14 mouse cellular contexts compared by ENCODE assay signal in genomic region chr12:68584786-68585523, GRCm38 (mm10).
DNase-seq lines count a peak whose midpoint lies in the region; ATAC-seq and TF ChIP-seq lines count a peak whose summit lies in the region.
"Had no signal": no experiment of that assay in that cellular context is flagged by ENCODE, and none has a peak within 500 bp of the region (broad histone marks: within the 10 kb centered on the region; RNA-seq: fewer than 3 reads in every experiment).

No protein-coding gene starts in this region.

- intact Hi-C loops in heart, postnatal 14 days (cut with DNase I) = loop anchor here (10.0 kb wide), 1 partner anchor 120 kb away; no protein-coding TSS in a partner anchor

- ATAC-seq in hindbrain, embryonic 15.5 days (ENCODE audit: low FRiP score, low read depth) = peak; percentile 38; the same call in 1 of the 2 replicates
- ATAC-seq: inflammation-experienced regulatory T-cells, adult 6 months had no signal

- no peak for DNase-seq in hindbrain, embryonic 10.5 days (ENCODE audit: low spot score)
- peak; percentile 39 for DNase-seq in adrenal gland, postnatal 10 days
- DNase-seq in brain, embryonic 14.5 days (ENCODE audit: low read depth) = peak; percentile 88
- DNase-seq in heart, postnatal 14 days = peak; percentile 2 to 19
- no peak for DNase-seq in yolk sac, embryonic 10.5 days (ENCODE audit: low spot score)
- DNase-seq in MN1 (ENCODE audit: low spot score) = no peak
- DNase-seq: gastrocnemius, postnatal 10 days; spleen, adult 18-20 months had no signal

- no peaks in the 10 kb centered on the region for H3K9me3 ChIP-seq in hindbrain, embryonic 15.5 days
- no peaks in the 10 kb centered on the region for H3K9me3 ChIP-seq in hindbrain, embryonic 10.5 days
- H3K9me3 ChIP-seq: lung, embryonic 15.5 days had no signal

- H3K9ac ChIP-seq in hindbrain, embryonic 15.5 days = no peak overlapping the region
- H3K9ac ChIP-seq: lung, embryonic 15.5 days had no signal

- no peaks in the 10 kb centered on the region for H3K4me1 ChIP-seq in hindbrain, embryonic 15.5 days (replicated peaks)
- no peaks in the 10 kb centered on the region; the same call in 1 of the 2 replicates for H3K4me1 ChIP-seq in hindbrain, embryonic 10.5 days (replicated peaks)
- H3K4me1 ChIP-seq: lung, embryonic 15.5 days had no signal

- no peak for TF ChIP-seq CTCF in brain, embryonic 14.5 days (IDR thresholded peaks at IDR 0.05; ENCODE audit: borderline replicate concordance, extremely low read depth, insufficient read depth, insufficient read length)

- no peaks in the 10 kb centered on the region for H3K36me3 ChIP-seq in hindbrain, embryonic 15.5 days
- no peaks in the 10 kb centered on the region for H3K36me3 ChIP-seq in hindbrain, embryonic 10.5 days
- H3K36me3 ChIP-seq: lung, embryonic 15.5 days had no signal

- H3K4me2 ChIP-seq in hindbrain, embryonic 15.5 days = no peak overlapping the region
- H3K4me2 ChIP-seq: lung, embryonic 15.5 days had no signal

- H3K4me3 ChIP-seq in hindbrain, embryonic 15.5 days = no peak overlapping the region
- H3K4me3 ChIP-seq in hindbrain, embryonic 10.5 days = no peak overlapping the region
- H3K4me3 ChIP-seq: erythroblast, embryonic 14.5 days; lung, embryonic 15.5 days had no signal

- H3K27ac ChIP-seq in hindbrain, embryonic 15.5 days (replicated peaks) = 0 out of 2 replicates have a peak overlapping the region, but pooled peaks have one; percentile 15
- no peak overlapping the region for H3K27ac ChIP-seq in hindbrain, embryonic 10.5 days
- H3K27ac ChIP-seq: kidney, postnatal 0 days; lung, embryonic 15.5 days had no signal

- no peak for TF ChIP-seq POLR2A in brain, embryonic 14.5 days (IDR thresholded peaks at IDR 0.05; ENCODE audit: borderline replicate concordance, extremely low read depth, insufficient read depth, insufficient read length, poor library complexity, severe bottlenecking)

- no peaks in the 10 kb centered on the region for H3K27me3 ChIP-seq in hindbrain, embryonic 15.5 days
- no peaks in the 10 kb centered on the region for H3K27me3 ChIP-seq in hindbrain, embryonic 10.5 days (ENCODE audit: insufficient read depth, poor library complexity, severe bottlenecking)
- H3K27me3 ChIP-seq: CH12.LX; lung, embryonic 15.5 days had no signal

- WGBS in hindbrain, embryonic 15.5 days = 41% methylated on average over 6 of the region's 6 CpGs
- WGBS in hindbrain, embryonic 10.5 days = 72% methylated on average over 6 of the region's 6 CpGs

Comparison
In these comparisons a context has a peak if more than half of its experiments do, and no peak if none do; other contexts are left out.
1. DNase-seq: peak in adrenal gland, postnatal 10 days (single experiment), brain, embryonic 14.5 days (single experiment) and heart, postnatal 14 days (2 of 2); none in hindbrain, embryonic 10.5 days (single experiment), yolk sac, embryonic 10.5 days (single experiment) and MN1 (single experiment).